Mouse (Mus musculus) bone marrow macrophage, adult 2 months (primary cell): ENCODE measurements around the gene Tcf20.

Source experiments
- CTCF ChIP-seq: IDR thresholded peaks from 2 replicates; pipeline ENCODE4 v1.5.1; 2012; ENCODE audit warnings: low read depth, mild to moderate bottlenecking, low read length, moderate library complexity
- POLR2A ChIP-seq: IDR thresholded peaks from 2 replicates; pipeline ENCODE4 v1.6.1; 2012; ENCODE audit warnings: mild to moderate bottlenecking, low read depth, low read length, borderline replicate concordance

- TF ChIP-seq CTCF (no peak), POLR2A (no peak)
Measured at GRCm38 (mm10) chr15:82992911-82993310, 5.2 kb upstream of the Tcf20 start.
